Mouse (Mus musculus) heart, embryonic 15.5 days (tissue): Measurements from ENCODE around the gene Dis3l. TPM values are rescaled to one million over a fixed set of nuclear protein-coding genes. Genes with fewer than 3 reads are reported as not detected.

ENCODE experiments used
- polyA plus RNA-seq: library from polyadenylated mRNA; unstranded; fragments of >200 nt; fragmentation: Nextera tagmentation; extraction: Ambion mirVana; gene quantifications from 2 replicates; pipeline ENCODE4 v1.2.1, GENCODE M21; 2015

Gene Dis3l
- polyA plus RNA-seq, 1 experiment from 2014 or later = 17.3 TPM

Other genes with a start within 250 kb of the Dis3l start
- gene Lctl, start 224.1 kb downstream of the Dis3l start, polyA plus RNA-seq = 0.13 TPM in 1 of 2 replicates, not detected in the other
- 14.7 and 19.2 TPM in 2 replicates for gene Zwilch, start 168.2 kb downstream of the Dis3l start, polyA plus RNA-seq
- gene Rpl4, start 167.9 kb downstream of the Dis3l start, polyA plus RNA-seq = 648 and 701 TPM in 2 replicates
- gene Snapc5, start 162.0 kb downstream of the Dis3l start, polyA plus RNA-seq = 29.6 and 29.9 TPM in 2 replicates
- 1.3 and 2.0 TPM in 2 replicates for gene Uchl4, start 106.1 kb downstream of the Dis3l start, polyA plus RNA-seq
- 78.3 and 80.8 TPM in 2 replicates for gene Map2k1, start 87.7 kb downstream of the Dis3l start, polyA plus RNA-seq
- gene Tipin, start 59.7 kb downstream of the Dis3l start, polyA plus RNA-seq = 98.0 and 113 TPM in 2 replicates
- 0.63 and 0.72 TPM in 2 replicates for gene Megf11, start 44.3 kb upstream of the Dis3l start, polyA plus RNA-seq